Mouse (Mus musculus) forebrain, postnatal 0 days (tissue): Measurements from ENCODE around the gene Methig1. TPM values are rescaled to one million over a fixed set of nuclear protein-coding genes. Genes with fewer than 3 reads are reported as not detected.

Experiments used
- ATAC-seq: fragments of 200-750 bp; cut with Nextera tagmentation; 2 replicates; pipeline ENCODE4 v1.8.0; 2017; ENCODE audit warnings: mild to moderate bottlenecking, moderate library complexity
- DNase-seq: peaks from one replicate; pipeline ENCODE4 v3.0.0-alpha.2; 2015
- H3K27ac ChIP-seq: fragments of 300-500 bp; sonication (generic); 2 replicates; pipeline ENCODE4 v1.5.1; 2014; ENCODE audit warnings: low read depth, mild to moderate bottlenecking, antibody characterized with exemption, low read length, moderate library complexity, mixed read lengths
- H3K27me3 ChIP-seq: fragments of 300-500 bp; sonication (generic); 2 replicates; pipeline ENCODE4 v1.6.1; 2014; ENCODE audit warnings: mild to moderate bottlenecking, low read length, mixed read lengths; ENCODE audit not compliant: insufficient read depth
- H3K36me3 ChIP-seq: fragments of 300-500 bp; sonication (generic); 2 replicates; pipeline ENCODE4 v1.6.1; 2014; ENCODE audit warnings: mild to moderate bottlenecking, moderate library complexity; ENCODE audit not compliant: insufficient read depth
- H3K4me1 ChIP-seq: fragments of 300-500 bp; sonication (generic); 2 replicates; pipeline ENCODE4 v1.6.1; 2014; ENCODE audit warnings: antibody characterized with exemption; ENCODE audit not compliant: insufficient read depth
- H3K4me2 ChIP-seq: fragments of 300-500 bp; sonication (generic); 2 replicates; pipeline ENCODE4 v1.6.1; 2014; ENCODE audit warnings: low read depth, mild to moderate bottlenecking, moderate library complexity
- H3K4me3 ChIP-seq: fragments of 300-500 bp; sonication (generic); 2 replicates; pipeline ENCODE4 v1.5.1; 2014; ENCODE audit warnings: low read depth, low read length, mixed read lengths
- H3K9ac ChIP-seq: fragments of 300-500 bp; sonication (generic); 2 replicates; pipeline ENCODE4 v1.6.1; 2014; ENCODE audit warnings: mild to moderate bottlenecking
- H3K9me3 ChIP-seq: fragments of 300-500 bp; sonication (generic); 2 replicates; pipeline ENCODE4 v1.6.1; 2016; ENCODE audit warnings: low read length
- CTCF ChIP-seq: sonication (generic); IDR thresholded peaks from 2 replicates; pipeline ENCODE4 v1.5.1; 2016; ENCODE audit warnings: antibody characterized with exemption, control low read depth, low read depth
- WGBS: fragments of 180-500 bp; shearing (Covaris S2); extraction: QIAGEN DNeasy Blood & Tissue Kit; methylation state at CpG from one replicate; pipeline ENCODE4 v1.1.7; 2014; 5-methylcytosine and 5-hydroxymethylcytosine counted together
- polyA plus RNA-seq: library from polyadenylated mRNA; unstranded; fragments of >200 nt; fragmentation: Nextera tagmentation; extraction: Ambion mirVana; gene quantifications from 2 replicates; pipeline ENCODE4 v1.2.1, GENCODE M21; 2015
- total RNA-seq: library from RNA; depleted of rRNA; stranded (reverse); fragments of >200 nt; gene quantifications from 2 replicates; pipeline ENCODE4 v1.2.3, GENCODE M21; 2014

The Methig1 gene
- total and polyA plus RNA-seq, 2 experiments from 2014 or later, result not detected

DNA sequence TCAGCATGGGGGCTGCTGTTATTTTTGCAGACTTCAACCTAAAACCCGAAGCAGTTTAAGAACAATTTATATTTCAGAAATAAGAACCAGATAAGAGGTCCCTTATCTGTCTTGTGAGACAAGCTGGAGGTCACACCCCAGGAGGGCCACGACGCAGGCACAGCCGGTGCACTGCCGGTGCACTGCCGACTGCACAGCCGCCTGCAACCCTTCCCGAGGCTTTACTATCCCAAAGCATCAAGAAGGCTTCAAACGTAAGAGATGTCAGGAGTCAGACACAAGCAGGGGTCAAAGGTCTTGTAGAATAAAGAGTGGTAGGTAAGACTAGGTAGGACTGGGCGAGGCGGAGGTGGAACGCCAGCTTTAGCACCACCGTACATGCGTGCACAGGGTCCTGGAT, 49.4 kb downstream of the Methig1 start:
- no peak for TF ChIP-seq CTCF
- Histone ChIP-seq H3K27me3 (no peaks in the 10 kb centered on the region), H3K9me3 (no peaks in the 10 kb centered on the region), H3K27ac (no peak overlapping the region), H3K4me2 (no peak overlapping the region), H3K9ac (no peak overlapping the region), H3K36me3 (peaks cover 82% of the 10 kb centered on the region), H3K4me1 (no peaks in the 10 kb centered on the region), H3K4me3 (no peak overlapping the region)
- DNase-seq (no peak), ATAC-seq (no peak)
- 93% methylated on average over 14 of the region's 14 CpGs for WGBS

- no peak for TF ChIP-seq CTCF
- no peaks in the 10 kb centered on the region for H3K4me1 ChIP-seq
- ATAC-seq (no peak), DNase-seq (no peak)
- H3K9me3 ChIP-seq, result no peaks in the 10 kb centered on the region
- H3K27ac ChIP-seq, result no peak overlapping the region
- no peak overlapping the region for H3K4me2 ChIP-seq
- WGBS, result 87% methylated on average over 4 of the region's 4 CpGs
- no peak overlapping the region for H3K9ac ChIP-seq
- peaks cover 80% of the 10 kb centered on the region for H3K36me3 ChIP-seq
- no peak overlapping the region for H3K4me3 ChIP-seq
- no peaks in the 10 kb centered on the region for H3K27me3 ChIP-seq
Measured at GRCm38 (mm10) chr15:100402798-100403197, 49.8 kb downstream of the Methig1 start.

DNA sequence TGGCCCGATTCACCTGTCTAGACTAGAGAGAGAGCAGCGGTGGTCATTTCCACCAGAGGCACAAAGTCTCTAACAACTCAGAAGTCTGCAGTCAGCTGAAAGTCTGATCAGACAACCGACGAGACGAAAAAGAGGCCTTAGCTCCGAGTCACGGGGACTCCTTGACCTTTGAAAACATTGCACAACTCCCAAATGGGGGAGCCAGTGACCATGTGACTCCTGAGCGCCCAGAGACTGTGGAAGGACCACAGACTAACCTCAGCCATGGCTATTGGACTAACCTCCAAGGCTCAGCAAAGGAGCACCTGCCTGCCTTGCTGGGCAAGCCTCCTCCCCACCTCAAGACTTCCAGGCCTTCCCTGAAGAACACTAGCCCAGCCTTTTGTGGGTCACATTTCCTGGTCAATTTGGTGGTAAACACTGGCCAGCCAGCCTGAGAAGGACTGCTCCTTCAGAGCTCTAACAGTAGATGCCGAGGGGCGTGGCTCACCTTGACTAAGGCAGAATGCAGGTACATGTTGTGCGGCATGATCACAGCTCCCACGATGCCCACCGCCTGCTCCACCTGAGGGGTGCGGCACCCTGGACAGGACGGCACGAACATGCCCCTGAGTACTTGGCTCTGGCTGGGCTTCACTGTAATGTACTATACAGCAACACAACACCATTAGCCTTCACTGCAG, 50.5 kb downstream of the Methig1 start:
- no peaks in the 10 kb centered on the region for H3K27me3 ChIP-seq
- H3K4me2 ChIP-seq, result no peak overlapping the region
- ATAC-seq (no peak), DNase-seq (no peak)
- WGBS, result 94% methylated on average over 16 of the region's 16 CpGs
- H3K4me3 ChIP-seq, result no peak overlapping the region
- H3K27ac ChIP-seq, result no peak overlapping the region
- H3K4me1 ChIP-seq, result no peaks in the 10 kb centered on the region
- peaks cover 80% of the 10 kb centered on the region for H3K36me3 ChIP-seq
- H3K9me3 ChIP-seq, result no peaks in the 10 kb centered on the region
- no peak for TF ChIP-seq CTCF
- no peak overlapping the region for H3K9ac ChIP-seq

DNA sequence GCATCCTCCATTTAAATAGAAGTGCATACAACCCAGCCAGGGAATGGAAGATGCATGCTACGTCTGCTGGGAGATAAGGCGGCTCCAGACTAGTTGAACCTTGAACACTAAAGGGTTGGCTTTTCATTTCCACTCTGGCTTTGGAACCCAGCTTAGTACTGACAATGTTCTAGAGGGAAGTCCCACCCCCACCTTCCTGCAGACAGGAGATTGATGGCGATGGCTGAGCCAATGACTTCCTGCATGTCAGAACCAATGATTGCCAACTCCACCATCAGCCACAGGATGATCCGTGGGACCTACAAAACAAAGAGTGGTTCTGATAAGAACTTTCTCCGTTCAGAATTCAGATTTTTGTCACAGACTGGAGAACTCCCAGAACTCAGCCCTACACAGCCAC, 53.1 kb downstream of the Methig1 start:
- Histone ChIP-seq H3K27me3 (no peaks in the 10 kb centered on the region), H3K27ac (no peak overlapping the region), H3K4me3 (no peak overlapping the region), H3K4me1 (no peaks in the 10 kb centered on the region), H3K9ac (no peak overlapping the region), H3K36me3 (peaks cover 73% of the 10 kb centered on the region), H3K4me2 (no peak overlapping the region), H3K9me3 (no peaks in the 10 kb centered on the region)
- ATAC-seq (no peak), DNase-seq (no peak)
- no peak for TF ChIP-seq CTCF
- WGBS, result 90% methylated on average over 5 of the region's 5 CpGs

DNA sequence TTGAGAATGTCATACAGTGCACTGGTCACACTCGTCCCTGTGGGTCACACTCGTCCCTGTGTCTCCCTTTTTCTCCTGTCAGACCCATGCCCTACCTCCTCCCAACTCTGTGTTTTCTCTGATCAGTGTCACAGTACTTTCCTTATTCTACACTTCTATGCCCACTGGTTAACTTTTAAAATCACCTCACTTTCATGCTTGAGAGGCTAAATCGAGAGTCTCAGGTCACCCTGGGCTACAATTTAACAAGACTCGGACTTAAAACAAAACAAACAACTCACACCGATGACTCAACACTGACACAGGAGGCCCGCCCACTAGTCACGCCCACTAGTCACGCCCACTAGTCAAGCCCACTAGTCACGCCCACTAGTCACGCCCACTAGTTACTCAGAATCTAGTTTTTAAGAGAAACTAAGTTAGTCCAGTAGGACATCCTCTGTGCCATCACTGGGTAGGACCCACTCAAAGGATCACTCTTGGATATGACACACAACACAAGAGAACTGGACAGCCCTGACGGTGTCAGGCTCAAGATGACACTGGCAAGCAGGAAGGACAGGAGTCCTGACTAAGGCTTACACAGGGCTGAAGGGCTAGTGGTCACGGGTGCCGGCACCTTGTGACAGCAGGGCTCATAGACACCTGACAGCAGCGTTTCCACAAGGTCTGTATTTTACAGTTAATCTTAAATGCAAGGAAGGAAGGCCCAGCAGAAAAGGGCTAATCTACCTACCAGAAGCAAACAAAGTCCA, 58.1 kb downstream of the Methig1 start:
- Histone ChIP-seq H3K9ac (no peak overlapping the region), H3K4me1 (no peaks in the 10 kb centered on the region), H3K4me2 (no peak overlapping the region), H3K27ac (no peak overlapping the region), H3K9me3 (no peaks in the 10 kb centered on the region), H3K36me3 (peaks cover 38% of the 10 kb centered on the region), H3K27me3 (no peaks in the 10 kb centered on the region), H3K4me3 (no peak overlapping the region)
- 66% methylated on average over 14 of the region's 14 CpGs for WGBS
- no peak for TF ChIP-seq CTCF
- no peak for DNase-seq
- no peak for ATAC-seq

DNA sequence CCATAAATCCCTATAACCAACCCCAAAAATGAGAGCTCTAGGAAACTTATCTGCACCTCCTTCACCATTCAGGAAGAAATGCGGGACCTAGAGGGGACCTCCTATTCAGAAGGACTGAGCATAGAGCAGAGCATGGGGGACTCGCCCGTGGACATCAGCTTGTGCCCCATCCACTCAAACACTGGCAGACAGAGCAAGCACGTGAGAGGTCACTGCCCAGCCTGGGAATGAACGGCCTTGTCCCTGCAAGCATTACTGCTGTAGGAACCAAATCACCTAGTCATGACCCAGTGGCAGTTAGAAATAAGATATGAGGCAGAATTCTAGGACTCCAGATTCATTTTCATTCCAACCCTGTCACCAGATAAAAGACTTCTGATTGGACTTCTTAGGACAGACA, 58.8 kb downstream of the Methig1 start:
- 89% methylated on average over 5 of the region's 5 CpGs for WGBS
- DNase-seq (no peak), ATAC-seq (no peak)
- no peak for TF ChIP-seq CTCF
- Histone ChIP-seq H3K9me3 (no peaks in the 10 kb centered on the region), H3K27ac (no peak overlapping the region), H3K27me3 (no peaks in the 10 kb centered on the region), H3K4me1 (no peaks in the 10 kb centered on the region), H3K4me2 (no peak overlapping the region), H3K9ac (no peak overlapping the region), H3K36me3 (peaks cover 36% of the 10 kb centered on the region), H3K4me3 (no peak overlapping the region)

- ATAC-seq, result no peak
- TF ChIP-seq CTCF, result no peak
- Histone ChIP-seq H3K4me1 (no peaks in the 10 kb centered on the region), H3K27ac (no peak overlapping the region), H3K4me2 (no peak overlapping the region), H3K9ac (no peak overlapping the region), H3K36me3 (peaks cover 26% of the 10 kb centered on the region), H3K4me3 (no peak overlapping the region), H3K9me3 (no peaks in the 10 kb centered on the region), H3K27me3 (no peaks in the 10 kb centered on the region)
- DNase-seq, result no peak
- 82% methylated on average over 4 of the region's 5 CpGs for whole genome bisulfite sequencing
Measured at GRCm38 (mm10) chr15:100413306-100413705, 60.4 kb downstream of the Methig1 start.
